Mouse (Mus musculus): ENCODE data around the gene Zc3hav1l. TPM values are rescaled to one million over a fixed set of nuclear protein-coding genes. Genes with fewer than 3 reads are reported as not detected.

The Zc3hav1l gene
- polyA plus RNA-seq (2015; fragmentation: Nextera tagmentation; extraction: Ambion mirVana) = 2.5 and 2.7 TPM in 2 replicates

DNA sequence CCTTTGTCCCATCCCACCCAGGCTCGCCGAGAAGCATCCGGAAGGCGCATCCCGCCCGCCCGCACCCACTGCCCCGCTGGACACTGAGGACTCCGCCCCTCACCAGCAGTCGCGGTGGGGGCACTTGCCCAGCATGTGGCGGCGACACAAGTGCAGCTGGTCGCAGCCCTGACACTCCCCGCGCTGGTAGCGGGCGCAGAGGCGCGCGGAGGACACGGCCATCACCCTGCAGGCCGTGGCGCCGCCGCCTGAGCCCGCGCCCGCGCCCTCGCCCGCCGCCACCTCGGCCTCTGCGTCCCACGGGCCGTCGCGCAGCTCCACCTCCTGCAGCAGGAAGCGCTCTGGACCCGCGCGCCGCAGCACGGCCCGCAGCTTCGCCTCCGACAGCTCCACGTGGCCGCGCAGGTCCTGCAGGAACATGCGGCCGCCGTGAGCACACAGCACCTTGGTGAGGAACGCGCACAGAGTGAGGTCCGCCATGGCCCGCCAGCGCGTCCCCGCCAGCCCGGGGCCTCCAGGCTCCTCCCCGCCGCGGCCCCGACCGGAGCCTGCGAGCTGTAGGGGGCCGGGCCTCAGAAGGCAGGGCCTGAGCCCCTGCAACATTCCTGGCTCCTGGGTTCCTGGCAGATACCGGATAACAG, at the start of gene Zc3hav1l:
Gene Zc3hav1l (minus strand): TSS at position 499 of the 641 bp plus-strand sequence.
- peak; percentile 65 for DNase-seq (ENCODE audit: low spot score)

DNA sequence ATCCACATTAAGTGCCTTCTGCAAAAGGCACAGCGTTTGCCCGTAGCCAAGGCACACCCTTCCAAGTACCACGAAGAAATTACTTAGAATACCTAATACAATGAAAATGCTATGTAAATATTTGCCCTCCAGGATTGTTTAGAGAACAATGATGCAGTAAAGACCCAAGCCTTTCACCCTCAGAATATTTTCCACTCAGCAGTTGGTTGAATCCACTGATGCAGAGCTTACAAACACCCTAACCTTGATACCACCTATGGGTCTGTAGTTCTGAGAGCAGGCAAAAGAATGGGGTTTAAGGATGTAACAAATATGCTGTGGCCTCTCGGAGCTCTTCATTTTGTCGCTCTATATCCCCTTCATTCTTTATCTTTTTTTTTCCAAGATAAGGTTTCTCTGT, 48.8 kb upstream of the Zc3hav1l start:
- no peak for DNase-seq (ENCODE audit: low spot score)

DNA sequence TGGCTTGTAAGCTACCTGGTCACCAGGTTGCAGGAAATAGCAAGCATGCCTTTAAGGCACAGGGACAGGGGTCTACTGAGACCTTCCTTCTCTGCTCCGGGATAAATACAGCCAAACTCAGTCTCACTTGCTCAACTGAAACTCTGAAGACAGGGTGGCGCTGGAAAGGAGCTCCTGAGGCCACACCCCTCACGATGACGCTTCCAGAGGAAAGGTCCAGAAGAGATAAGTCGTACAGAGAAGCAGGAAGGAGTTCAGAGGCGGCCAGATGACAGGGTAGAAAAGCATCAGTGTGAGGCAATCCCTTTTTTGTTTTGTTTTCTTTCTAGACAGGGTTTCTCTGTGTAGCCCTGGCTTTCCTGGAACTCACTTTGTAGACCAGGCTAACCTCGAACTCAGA, 46.7 kb upstream of the Zc3hav1l start:
- DNase-seq (ENCODE audit: low spot score) = peak; percentile 56

DNA sequence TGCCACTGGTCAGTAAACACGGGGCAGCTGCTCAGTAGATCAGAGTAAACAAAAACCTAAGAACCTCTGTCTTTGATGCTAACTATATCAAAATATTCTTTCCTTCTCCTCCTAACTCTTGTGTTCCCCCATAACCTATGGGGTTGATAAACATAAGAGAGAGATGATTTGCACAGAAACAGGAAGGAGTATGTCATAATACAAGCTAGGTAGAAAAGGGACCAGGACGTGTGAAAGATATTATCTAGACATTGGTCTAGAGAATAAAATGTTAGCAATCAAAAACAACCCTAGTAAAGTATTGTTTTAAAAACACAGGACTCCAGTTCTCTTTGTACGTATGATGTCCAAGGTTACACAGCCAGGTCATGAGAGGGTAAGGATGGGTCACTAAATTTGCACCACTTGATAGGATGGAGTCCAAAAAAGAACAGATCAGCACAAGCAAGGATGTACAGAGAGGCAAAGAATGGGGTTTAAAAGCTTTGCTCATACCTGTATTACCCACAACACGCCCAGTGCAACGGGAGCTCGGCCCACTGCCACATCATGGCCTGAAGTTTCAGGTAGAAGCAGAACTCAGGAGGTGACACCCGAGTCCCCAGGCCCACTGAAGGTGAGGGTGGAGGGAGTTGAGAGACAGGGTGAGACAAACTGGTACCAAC, 45.1 kb upstream of the Zc3hav1l start:
- no peak for DNase-seq (ENCODE audit: low spot score)

DNA sequence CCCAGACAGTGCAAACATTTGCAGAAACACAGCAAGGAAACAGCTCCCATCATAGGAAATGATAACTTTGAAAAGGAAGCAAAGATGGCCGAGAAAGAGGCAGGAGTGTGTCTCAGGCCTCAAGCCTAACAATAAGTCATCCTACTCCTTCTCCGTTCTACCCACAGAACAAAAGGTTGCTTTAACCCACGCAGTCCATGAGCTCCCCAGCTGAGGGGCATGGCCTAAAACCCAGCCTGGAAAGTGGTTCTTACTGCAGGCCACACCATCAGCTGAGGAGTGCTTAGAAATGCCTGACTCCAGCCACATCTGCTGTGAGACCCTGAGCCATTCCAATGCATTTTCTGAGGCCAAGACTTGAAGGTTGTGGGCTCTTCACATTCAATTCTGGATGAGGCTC, 44.5 kb upstream of the Zc3hav1l start:
- no peak for DNase-seq (ENCODE audit: low spot score)

DNA sequence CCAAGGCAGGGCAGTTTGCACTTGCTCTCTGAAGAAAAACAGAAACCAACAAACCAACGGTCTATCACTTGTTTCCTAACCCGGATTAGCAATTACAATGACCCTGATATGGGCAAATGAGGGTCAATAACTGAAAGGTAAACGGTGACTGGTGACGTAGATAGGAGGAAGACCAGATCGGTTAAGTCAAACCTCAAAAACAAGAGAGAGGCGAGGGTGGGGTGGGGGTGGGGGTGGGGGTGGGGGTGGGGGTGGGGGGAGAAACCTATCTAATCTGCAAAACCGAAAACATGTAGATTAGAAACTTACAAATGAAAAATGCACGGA, 43.6 kb upstream of the Zc3hav1l start:
- DNase-seq (ENCODE audit: low spot score) = peak; percentile 6

DNA sequence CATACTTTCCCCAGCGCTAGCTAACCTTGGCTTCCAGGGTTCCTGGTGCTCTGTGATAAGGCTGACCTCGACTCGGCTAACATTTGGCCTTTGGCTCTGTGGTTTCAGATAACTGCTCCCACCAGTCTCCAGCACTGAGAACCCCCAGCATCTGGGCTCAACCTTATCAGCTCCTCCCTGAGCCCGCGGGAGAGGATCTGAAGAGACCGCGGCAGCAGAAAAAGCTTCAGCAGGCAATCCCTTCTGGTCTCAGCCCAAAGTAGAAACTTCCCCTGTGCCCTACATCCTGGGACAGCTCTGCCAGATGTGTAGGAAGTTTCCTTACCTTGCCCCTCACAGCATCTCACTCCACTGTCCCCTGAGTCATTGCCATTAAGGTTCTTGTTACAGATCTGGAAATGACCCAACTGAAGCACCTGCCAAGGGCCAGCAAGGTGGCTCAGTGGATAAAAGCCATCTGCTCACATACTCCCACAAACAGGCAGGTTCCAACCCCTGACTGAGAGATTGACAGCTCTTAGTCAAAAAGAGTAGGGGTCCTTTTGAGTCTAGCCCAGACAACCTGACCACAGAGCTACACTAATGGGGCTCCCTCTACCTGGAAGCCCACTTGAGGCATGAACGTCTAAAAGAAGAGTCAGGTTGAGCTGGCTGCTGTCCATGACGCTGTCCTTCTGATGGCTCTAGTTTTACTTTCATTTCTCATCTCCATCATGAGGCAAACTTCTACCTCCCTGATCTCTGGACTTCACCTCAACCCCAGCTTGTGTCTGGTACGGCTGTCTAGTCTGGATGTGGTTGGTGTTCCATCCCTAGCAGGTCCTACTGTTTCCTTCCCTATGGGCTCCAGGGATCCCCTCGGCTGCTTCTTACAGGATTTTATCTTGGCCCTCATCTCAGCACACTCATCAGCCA, 42.9 kb upstream of the Zc3hav1l start:
- peak; percentile 45 for DNase-seq (ENCODE audit: low spot score)

DNA sequence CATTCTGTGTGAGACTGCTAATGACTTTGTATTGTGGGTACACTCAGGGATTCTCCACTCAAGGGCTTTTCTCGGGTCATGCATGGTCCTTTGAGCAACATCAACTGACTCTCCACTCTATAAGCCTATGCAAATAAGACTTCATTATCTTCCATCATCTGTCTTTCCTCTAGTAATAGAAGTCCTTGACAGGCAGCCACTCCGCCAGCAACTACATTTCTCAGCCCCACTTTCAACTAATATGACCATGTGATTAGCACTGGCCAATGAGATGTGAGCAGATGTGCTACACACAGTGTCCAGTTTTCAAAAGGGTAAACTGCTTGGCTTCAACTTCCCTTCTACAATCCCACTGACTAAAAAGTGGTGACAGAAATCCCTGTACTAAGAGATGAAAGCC, 40.0 kb upstream of the Zc3hav1l start:
- DNase-seq (ENCODE audit: low spot score) = no peak

DNA sequence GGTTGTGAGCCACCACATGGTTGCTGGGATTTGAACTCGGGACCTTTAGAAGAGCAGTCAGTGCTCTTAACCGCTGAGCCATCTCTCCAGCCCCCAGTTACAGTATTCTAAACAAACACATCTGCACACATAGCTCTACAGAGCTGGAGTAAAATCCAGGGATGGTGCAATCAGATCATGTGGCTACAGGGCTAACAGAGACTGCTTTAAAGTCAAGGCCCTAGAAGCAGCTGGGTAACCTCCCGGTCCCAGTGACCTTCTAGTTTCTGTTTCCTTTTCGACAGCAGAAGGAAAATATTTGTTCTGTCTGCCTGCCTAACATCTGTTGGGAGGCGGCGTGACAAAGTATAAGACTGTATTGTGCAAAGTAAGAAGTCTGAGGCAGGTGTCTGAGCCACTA, 38.9 kb upstream of the Zc3hav1l start:
- DNase-seq (ENCODE audit: low spot score) = no peak

DNA sequence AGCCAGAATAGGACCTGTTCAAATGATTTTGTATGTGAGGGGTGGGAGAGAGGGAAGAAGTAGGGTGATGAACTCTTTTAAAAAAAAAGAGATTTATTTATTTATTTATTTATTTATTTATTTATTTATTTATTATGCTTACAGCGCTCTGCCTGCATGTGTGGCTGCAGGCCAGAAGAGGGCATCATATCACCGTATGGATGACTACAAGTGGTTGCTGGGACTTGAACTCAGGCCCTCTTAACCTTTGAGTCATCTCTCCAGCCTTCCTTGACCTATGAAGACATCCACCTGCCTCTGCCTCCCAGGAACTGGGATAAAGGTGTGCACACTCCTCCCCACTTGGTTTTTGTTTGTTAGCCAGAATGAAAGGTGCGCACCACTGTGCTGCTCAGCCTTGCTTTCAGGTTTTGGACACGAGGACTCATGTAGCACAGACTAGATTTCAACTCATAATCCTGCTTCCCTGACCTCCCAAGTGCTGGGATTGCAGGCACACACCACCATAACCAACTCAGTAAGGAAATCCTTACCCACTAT, 38.2 kb upstream of the Zc3hav1l start:
- DNase-seq (ENCODE audit: low spot score) = no peak

DNA sequence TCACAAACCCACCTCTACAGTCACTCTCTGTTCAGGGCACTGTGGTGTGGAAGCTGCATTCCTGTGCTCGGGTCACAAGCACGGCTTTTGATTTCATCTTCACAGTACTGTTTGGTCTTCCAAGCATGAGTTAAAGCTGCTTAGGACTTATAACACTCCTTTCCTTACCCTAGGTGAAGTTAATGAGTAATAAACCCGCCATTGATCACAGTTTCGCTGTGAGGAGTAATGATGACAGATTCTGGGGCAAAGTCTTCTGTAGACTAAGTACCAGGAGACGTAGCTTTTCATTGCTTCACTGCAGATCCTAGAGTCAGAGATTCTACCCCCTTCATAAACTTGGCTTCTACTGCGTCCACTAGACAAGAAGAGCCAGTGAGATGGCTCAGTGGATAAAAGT, 36.2 kb upstream of the Zc3hav1l start:
- DNase-seq (ENCODE audit: low spot score) = no peak

DNA sequence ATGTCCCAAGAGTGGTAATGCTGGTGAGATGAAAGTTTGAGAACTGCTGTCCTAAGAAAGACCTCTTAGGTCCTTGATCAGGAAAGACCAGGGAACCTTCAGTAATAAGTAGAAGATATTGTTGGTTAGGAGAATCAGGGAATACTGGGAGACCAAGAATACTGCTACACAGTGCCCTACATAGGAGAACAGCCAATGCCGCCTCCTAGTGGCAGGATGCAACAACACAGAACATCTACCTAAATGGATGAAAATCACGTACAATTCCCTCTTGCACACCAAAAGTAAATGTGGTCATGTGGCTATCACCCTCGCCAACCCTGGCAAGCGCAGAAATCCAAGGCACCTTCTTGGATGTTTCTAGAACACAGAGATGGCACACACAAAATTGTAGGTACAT, 27.5 kb upstream of the Zc3hav1l start:
- DNase-seq (ENCODE audit: low spot score) = peak; percentile 29

DNA sequence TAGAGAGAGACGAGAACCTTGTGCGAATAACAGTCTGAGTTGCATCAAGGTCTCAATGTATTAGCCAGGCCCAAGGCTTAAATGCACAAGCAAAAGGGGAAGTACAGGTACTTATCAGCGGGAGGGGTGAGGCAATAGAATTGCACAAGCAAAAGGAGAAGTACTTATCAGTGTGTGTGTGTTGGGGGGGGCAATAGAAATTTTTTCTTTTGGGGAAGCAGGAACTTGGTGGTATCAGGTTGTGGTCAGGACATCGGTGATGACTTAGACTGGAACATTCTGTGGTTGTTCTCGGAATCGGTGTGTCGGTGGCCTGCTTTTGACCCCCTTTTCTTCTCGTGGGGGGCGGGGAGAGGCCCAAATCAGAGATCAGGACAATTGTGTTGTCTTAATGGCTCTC, 21.6 kb upstream of the Zc3hav1l start:
- DNase-seq (ENCODE audit: low spot score) = no peak

DNA sequence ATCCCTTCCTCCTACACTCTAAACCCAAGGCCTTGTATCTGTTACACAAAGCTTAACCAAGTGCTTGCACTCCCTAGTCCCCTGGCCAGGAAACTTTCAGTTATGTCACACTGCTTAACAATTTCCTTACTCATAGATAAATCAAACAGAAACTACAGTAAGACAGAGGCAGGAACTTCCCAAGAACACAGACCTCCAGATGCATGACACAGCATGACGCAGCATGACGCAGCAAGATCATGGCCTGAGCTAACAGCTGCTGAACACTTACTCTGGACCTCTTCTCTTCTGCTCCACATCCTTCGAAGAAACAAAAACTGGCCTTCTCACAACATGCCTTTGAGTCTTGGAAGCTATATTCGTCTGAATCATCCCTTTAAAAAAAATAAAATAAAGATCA, 17.0 kb upstream of the Zc3hav1l start:
- DNase-seq (ENCODE audit: low spot score) = no peak

DNA sequence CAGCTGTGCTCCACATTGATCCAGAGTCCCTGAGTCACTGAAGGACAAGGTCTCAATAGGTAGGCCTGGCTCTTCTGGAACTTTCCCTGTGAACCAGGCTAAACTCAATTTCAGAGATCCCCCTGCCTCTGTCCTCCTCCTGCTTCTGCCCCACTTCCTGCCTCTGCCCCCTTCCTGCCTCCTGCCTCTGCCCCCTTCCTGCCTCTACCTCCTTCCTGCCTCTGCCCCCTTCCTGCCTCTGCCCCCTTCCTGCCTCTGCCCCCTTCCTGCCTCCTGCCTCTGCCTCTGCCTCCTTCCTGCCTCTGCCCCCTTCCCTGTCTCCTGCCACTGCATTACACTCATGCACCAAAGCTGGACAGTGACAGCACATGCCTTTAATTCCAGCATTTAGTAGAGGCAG, 10.7 kb upstream of the Zc3hav1l start:
- DNase-seq (ENCODE audit: low spot score) = peak; percentile 7

DNA sequence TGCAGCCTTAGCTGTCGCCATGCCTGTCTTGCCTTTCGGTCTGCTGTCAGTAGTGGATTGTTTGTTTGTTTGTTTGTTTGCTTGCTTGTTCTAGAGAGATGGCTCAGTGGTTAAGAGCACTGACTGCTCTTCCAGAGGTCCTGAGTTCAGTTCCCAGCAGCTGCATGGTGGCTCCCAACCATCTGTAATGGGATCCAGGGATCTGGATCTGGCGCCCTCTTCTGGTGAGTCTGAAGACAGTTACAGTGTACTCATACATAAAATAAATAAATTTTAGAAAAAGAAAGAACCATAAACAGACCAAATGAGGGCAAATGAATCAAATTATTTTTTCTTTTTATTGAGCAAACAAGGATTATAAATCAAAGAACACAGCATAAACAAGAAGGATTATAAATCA, 5.9 kb upstream of the Zc3hav1l start:
- peak; percentile 5 for DNase-seq (ENCODE audit: low spot score)

DNA sequence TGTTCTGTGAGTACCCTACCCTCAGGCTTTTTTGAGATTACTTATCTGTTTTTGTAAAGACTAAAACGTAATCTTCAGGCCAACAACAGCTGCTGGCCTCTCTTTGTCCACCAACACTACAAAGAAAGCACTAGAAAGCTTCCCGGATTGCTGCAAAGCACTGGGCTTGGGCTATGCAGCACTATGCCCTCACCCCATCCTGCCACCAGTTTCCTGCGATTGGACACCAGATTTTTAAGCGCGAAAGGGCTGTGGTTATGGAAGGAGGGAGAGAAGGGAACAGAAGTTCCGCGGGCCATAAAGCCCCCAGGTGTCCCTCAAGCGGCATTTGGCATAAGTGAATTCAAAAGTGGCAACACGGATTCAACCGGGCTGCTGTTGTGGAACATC, 818 bp downstream of the Zc3hav1l start:
- peak; percentile 28 for DNase-seq (ENCODE audit: low spot score)

DNA sequence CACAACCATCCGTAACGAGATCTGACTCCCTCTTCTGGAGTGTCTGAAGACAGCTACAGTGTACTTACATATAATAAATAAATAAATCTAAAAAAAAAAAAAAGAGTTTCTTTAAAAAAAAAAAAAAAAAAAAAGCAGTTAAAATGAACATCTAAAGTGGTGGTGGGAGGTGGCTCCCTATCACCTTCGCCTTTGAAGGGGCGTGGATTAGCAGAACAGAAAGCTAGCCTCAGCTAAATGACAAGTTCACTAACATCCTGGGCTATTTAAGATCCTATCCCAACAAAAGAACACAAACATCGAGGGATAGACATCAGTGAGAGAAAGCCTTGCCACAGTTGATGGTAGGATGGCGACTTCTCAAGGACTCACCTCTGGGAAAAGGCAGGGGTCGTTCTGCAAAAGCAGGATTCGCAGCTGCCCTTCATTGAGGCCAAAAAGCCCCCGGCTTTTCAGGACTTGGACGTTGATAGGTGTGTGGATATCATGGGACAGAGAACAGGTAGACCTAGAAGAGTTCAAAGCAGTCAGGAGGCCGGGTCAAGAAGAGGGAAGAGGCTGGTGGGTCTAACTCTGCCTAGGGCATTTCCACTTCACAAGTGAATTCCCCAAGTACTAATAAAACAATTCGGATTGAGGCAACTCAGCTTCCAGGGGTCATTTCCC, 1.3 kb downstream of the Zc3hav1l start:
- DNase-seq (ENCODE audit: low spot score) = no peak

DNA sequence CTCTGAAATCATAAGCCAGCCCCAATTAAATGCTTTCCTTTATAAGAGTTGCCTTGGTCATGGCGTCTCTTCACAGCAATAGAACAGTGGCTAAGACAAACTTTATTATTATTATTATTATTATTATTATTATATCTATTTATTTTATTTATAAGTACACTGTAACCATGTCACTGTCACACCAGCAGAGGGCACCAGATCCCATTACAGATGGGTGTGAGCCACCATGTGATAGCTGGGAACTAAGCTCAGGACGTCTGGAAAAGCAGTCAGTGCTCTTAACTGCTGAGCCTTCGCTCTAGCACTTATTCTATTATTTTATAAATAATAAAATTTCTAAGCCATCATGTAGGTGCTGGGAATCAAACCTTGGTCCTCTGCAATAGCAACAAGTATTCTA, 5.4 kb downstream of the Zc3hav1l start:
- DNase-seq (ENCODE audit: low spot score) = no peak

DNA sequence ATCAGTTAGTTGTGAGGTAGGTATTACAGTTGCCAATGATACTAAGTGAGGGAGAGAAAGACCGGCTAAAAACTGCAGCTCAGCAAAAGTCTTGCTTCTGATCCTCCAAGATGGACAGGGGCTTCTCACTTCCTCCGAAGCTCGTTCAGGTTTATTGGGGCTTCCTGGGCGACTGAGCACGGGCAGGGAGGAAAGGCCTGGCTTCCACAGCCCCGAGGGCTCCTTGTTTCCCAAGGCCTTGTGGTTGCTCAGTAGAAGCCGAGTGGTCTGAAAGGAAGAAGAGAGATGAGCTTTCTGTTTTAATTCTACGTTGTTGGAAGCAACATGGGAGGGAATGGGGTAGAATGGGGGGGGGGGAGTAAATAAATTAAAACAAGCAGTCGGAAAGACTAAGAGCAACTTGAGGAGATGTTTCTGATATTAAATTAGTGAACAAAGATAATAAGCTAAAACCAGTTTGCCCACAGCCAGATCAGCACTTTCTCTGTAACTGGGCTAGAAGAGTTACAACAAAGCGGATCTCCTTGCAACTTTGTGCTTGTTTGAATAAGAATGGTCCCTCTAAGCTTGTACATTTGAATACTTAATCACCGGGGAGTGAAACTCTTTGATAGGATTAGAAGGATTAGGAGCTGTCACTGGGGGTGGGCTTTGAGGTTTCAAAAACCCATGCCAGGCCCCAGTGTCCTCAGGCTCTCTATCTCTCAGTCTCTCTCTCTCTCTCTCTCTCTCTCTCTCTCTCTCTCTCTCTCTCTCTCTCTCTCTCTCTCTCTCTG, 6.0 kb downstream of the Zc3hav1l start:
- no peak for DNase-seq (ENCODE audit: low spot score)

DNA sequence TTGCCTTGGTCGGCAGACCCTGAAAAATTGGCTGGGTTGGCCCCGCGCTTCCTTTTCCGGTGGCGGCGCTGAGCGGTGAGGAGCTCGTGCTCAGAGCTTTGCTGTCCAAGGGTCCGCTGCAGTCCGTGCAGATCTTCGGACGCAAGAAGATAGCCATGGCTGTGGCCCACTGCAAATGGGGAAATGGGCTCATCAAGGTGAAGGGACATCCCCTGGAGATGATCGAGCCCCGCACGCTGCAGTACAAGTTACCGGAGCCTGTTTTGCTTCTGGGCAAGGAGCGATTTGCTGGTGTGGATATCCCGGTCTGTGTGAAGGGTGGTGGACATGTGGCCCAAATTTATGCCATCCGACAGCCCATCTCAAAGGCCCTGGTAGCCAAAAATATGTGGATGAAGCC, 14.6 kb downstream of the Zc3hav1l start:
- DNase-seq (ENCODE audit: low spot score) = no peak
